Mouse (Mus musculus) bone marrow macrophage, adult 2 months (primary cell): ENCODE measurements around the gene Trpm2. TPM values are rescaled to one million over a fixed set of nuclear protein-coding genes. Genes with fewer than 3 reads are reported as not detected.

Experiments
- H3K27ac ChIP-seq: 2 replicates; pipeline ENCODE4 v1.5.1; 2012; ENCODE audit warnings: low read depth, low read length; ENCODE audit not compliant: insufficient read depth
- H3K4me1 ChIP-seq: 2 replicates; pipeline ENCODE4 v1.6.1; 2012; ENCODE audit warnings: low read length; ENCODE audit not compliant: control insufficient read depth, insufficient read depth
- H3K4me3 ChIP-seq: 2 replicates; pipeline ENCODE4 v1.5.1; 2012; ENCODE audit warnings: mild to moderate bottlenecking, low read length, moderate library complexity; ENCODE audit not compliant: insufficient read depth
- CTCF ChIP-seq: IDR thresholded peaks from 2 replicates; pipeline ENCODE4 v1.5.1; 2012; ENCODE audit warnings: low read depth, mild to moderate bottlenecking, low read length, moderate library complexity
- POLR2A ChIP-seq: IDR thresholded peaks from 2 replicates; pipeline ENCODE4 v1.6.1; 2012; ENCODE audit warnings: mild to moderate bottlenecking, low read depth, low read length, borderline replicate concordance
- polyA plus RNA-seq: library from polyadenylated mRNA; stranded (reverse); fragments of >200 nt; gene quantifications from 2 replicates; pipeline ENCODE4 v1.2.4, GENCODE M21; 2012; ENCODE audit not compliant: missing spikeins, insufficient read depth, insufficient read length

Gene Trpm2
- polyA plus RNA-seq, 1 experiment: 8.6 TPM

DNA sequence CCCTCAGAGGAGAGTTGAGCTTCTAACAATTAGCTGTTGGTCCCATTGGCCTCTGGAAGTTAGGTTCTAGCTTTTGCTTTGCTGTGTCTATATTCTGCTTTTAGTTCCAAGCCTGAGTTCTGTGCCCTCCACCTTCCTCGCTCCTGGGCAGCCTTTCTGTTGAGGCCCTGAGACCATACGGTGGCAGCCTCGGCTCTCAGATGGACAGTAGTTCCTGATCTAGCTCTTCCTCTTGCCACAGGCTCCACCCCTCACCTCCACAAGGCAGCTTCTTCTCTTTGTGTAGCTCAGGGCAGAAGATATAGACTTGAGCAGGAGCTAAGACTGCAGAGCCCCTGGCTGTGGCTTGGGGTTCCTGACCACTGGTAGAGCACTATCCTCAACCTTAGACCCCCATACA lies 90.1 kb downstream of the Trpm2 start:
- TF ChIP-seq POLR2A: no peak
- TF ChIP-seq CTCF: no peak
- Histone ChIP-seq H3K27ac (no peak overlapping the region), H3K4me3 (no peak overlapping the region), H3K4me1 (no peaks in the 10 kb centered on the region)

DNA sequence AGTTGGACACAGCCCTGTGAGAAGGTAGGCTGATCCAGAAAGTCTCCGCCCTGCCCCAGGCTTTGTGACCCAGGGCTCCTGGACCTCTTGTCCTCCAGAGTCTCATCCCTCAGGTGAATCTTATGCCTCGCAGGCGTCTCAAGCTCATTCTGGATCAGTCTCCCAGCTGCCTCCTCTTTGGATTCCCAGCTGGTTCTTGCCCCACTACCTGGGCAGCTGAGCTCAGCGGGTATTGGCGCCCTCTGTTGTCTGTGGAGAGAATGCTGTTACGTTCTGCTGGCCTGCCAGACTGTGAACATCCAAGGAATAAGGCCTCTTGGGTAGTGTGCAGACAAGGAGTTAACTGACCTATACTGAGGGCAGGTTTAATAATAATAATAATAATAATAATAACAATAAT lies 91.4 kb downstream of the Trpm2 start:
- Histone ChIP-seq H3K4me1 (no peaks in the 10 kb centered on the region), H3K27ac (no peak overlapping the region), H3K4me3 (no peak overlapping the region)
- peak; percentile 55 for TF ChIP-seq CTCF
- TF ChIP-seq POLR2A: no peak

DNA sequence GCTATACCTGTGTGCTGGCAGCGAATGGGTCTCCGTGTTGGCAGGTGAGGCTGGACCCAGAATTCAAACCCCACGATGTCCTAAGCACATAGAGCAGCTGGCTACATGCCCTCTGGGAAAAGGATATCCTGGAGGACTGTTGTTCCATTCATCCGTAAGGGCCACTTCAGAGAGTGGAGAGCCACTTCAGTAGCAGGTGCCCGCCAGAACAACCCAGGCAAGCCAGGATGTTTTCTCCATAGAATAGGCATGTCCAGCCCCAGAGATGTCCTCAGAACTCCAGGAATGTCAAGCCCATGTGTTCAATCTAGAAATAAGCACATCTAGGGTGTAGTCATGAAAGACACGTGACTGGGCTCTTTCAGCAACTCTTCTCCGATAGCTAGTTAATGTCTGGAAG lies 100.7 kb downstream of the Trpm2 start:
- Histone ChIP-seq H3K27ac (no peak overlapping the region), H3K4me3 (no peak overlapping the region), H3K4me1 (no peaks in the 10 kb centered on the region)
- TF ChIP-seq POLR2A (no peak), CTCF (no peak)

DNA sequence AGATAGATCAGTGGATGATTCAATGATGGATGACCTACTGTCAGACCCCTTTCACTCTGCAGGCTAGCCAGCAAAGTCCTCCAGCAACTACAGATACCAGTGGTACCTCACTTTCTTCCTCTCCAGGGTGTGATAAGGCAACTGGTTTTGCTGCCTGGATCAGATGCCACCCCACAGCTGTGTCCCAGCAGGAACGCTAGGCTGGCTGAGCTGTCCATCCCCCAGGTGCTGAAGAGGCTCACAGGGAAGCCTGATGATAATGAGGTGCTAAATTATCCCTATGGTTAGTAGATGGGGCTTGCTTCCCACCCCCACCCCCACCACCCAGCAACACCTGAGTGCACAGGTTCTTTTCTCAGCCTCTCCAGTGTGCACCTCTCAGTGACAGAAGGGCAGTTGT lies 102.8 kb downstream of the Trpm2 start:
- TF ChIP-seq CTCF: no peak
- TF ChIP-seq POLR2A: no peak
- no peak overlapping the region for H3K4me3 ChIP-seq
- H3K27ac ChIP-seq: no peak overlapping the region
- H3K4me1 ChIP-seq: no peaks in the 10 kb centered on the region

DNA sequence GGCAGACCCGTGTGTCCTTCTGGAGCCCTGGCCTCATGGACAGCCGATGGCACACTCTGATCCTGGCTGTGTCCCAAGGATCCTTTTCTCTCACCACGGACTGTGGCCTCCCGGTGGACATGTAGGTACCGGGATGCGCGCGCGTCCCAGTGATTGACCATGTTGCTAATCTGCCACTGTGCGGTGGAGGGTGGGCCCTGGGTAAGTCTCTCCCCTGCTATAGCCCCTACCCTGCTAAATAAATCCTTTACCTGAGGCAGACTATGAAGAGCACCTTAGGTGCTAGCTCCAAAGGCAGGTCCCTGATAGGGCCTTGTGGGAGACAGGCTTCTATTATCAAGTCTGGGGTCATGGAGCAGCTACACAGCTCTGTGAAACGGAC lies 105.6 kb downstream of the Trpm2 start:
- TF ChIP-seq CTCF: no peak
- no peak for TF ChIP-seq POLR2A

DNA sequence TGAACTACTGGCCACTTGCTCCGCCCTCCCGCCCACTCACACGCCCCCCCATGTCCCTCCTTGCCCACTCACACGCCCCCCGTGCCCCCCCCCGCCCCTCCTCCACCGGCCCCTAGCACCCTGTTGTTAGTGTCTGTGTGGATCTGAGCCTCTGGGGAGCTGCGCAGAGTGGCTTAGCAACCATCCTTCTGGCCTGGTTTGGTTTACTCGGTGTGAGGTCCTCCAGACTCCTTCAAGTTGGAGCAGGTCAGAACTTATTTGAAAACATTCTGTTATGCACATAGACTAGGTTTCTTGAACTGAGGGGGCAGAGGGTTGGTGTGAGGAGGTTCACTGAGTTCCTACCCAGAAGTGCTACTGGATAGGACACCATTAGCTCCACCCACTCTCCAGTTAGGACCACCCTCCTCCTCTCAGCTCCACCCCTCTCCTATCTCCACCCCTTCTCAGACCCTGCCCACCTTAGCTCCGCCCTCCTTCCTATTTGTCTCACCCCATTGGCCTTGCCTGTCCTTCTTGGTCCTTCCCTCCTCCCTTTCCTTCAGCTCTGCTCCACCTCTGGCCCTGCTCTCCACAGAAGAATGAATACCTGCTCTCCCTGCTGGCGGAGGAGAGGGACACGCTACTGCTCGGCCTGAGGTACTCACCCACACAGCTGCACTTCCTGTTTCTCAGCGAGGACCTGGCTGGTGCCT lies 106.1 kb downstream of the Trpm2 start:
- no peaks in the 10 kb centered on the region for H3K4me1 ChIP-seq
- TF ChIP-seq POLR2A (no peak), CTCF (no peak)
- H3K27ac ChIP-seq: no peak overlapping the region
- peak overlapping the region; percentile 43 for H3K4me3 ChIP-seq

More for the DNA sequence above, 105.6 kb downstream of the Trpm2 start:
- Histone ChIP-seq H3K27ac (no peak overlapping the region), H3K4me3 (peak overlapping the region; percentile 43), H3K4me1 (no peaks in the 10 kb centered on the region)

DNA sequence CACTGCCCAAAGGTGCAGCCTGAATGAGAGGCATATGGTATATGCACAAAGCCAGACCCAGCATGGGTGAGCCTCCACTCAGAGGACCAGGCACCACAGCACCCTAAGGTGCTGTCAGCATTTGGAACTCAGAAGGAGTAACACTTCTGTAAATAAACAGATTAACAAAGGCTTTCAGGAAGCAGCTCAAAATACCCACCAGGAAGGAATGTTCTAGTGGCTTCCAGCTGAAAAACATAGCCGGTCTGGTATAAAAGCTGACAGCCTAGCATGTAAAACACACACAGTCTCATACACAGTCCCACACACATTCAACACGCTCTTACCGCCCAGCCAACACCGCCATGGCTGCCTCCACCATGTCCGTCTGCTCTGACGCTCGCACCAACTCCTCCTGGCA lies 108.7 kb downstream of the Trpm2 start, which contains the start of gene Gm3285:
Gm3285 (plus strand) TSS at position 301 of the 400 bp plus-strand sequence.
- no peak for TF ChIP-seq POLR2A
- no peaks in the 10 kb centered on the region for H3K4me1 ChIP-seq

More for the DNA sequence above, 108.7 kb downstream of the Trpm2 start, which contains the start of gene Gm3285:
- H3K4me3 ChIP-seq: no peak within 1 kb of the TSS
- no peak within 1 kb of the TSS for H3K27ac ChIP-seq

Other genes with a start within 250 kb of the Trpm2 start
- not detected in 2 replicates for gene Krtap12-1, start 250.0 kb downstream of the Trpm2 start, polyA plus RNA-seq
- not detected in 2 replicates for gene Gm10100, start 244.1 kb downstream of the Trpm2 start, polyA plus RNA-seq
- not detected in 2 replicates for gene Gm18596, start 227.9 kb downstream of the Trpm2 start, polyA plus RNA-seq
- gene Gm9736, start 219.2 kb downstream of the Trpm2 start, polyA plus RNA-seq: not detected in 2 replicates
- not detected in 2 replicates for gene Gm3233, start 210.9 kb downstream of the Trpm2 start, polyA plus RNA-seq
- gene Gm3238, start 199.2 kb downstream of the Trpm2 start, polyA plus RNA-seq: not detected in 2 replicates
- not detected in 2 replicates for gene Gm7138, start 193.6 kb downstream of the Trpm2 start, polyA plus RNA-seq
- not detected in 2 replicates for gene Gm3250, start 188.0 kb downstream of the Trpm2 start, polyA plus RNA-seq
- not detected in 2 replicates for gene Gm7137, start 182.4 kb downstream of the Trpm2 start, polyA plus RNA-seq
- gene Gm9639, start 175.5 kb downstream of the Trpm2 start, polyA plus RNA-seq: not detected in 2 replicates
- not detected in 2 replicates for gene Gm19668, start 171.4 kb downstream of the Trpm2 start, polyA plus RNA-seq
- gene Gm9507, start 158.7 kb downstream of the Trpm2 start, polyA plus RNA-seq: not detected in 2 replicates
- not detected in 2 replicates for gene Gm2696, start 155.9 kb downstream of the Trpm2 start, polyA plus RNA-seq
- not detected in 2 replicates for gene Krtap10-4, start 143.5 kb downstream of the Trpm2 start, polyA plus RNA-seq
- gene Krtap10-10, start 134.6 kb downstream of the Trpm2 start, polyA plus RNA-seq: not detected in 2 replicates
- not detected in 2 replicates for gene Gm36176, start 123.8 kb downstream of the Trpm2 start, polyA plus RNA-seq
- gene Gm10318, start 117.7 kb downstream of the Trpm2 start, polyA plus RNA-seq: not detected in 2 replicates
- gene Gm3285, start 108.6 kb downstream of the Trpm2 start, polyA plus RNA-seq: not detected in 2 replicates
- 0.19 TPM in 1 of 2 replicates, not detected in the other for gene Lrrc3, start 68.0 kb downstream of the Trpm2 start, polyA plus RNA-seq
- gene 1810043G02Rik, start 8.0 kb upstream of the Trpm2 start, polyA plus RNA-seq: 12.4 and 13.6 TPM in 2 replicates
- 24.1 and 32.1 TPM in 2 replicates for gene Pfkl, start 39.5 kb upstream of the Trpm2 start, polyA plus RNA-seq
- 1.5 and 2.2 TPM in 2 replicates for gene Dnmt3l, start 71.4 kb upstream of the Trpm2 start, polyA plus RNA-seq
- not detected in 2 replicates for gene Aire, start 73.0 kb upstream of the Trpm2 start, polyA plus RNA-seq
- 18.6 and 20.8 TPM in 2 replicates for gene Icosl, start 98.7 kb upstream of the Trpm2 start, polyA plus RNA-seq
- 31.2 and 33.4 TPM in 2 replicates for gene D10Jhu81e, start 199.2 kb upstream of the Trpm2 start, polyA plus RNA-seq
- gene Pwp2, start 214.6 kb upstream of the Trpm2 start, polyA plus RNA-seq: 3.7 and 4.5 TPM in 2 replicates